Mouse (Mus musculus) thymus, postnatal 4 days (tissue): Measurements from ENCODE around the gene Amigo3.
A peak's percentile ranks its signal among the peaks of the same experiment; 100 is the strongest.
"Not testable (repeated sequence)": the region's sequence is repeated elsewhere in the genome, so short reads cannot be mapped to it uniquely, and the experiment has no call there.

Source experiments
- DNase-seq: peaks from one replicate; pipeline ENCODE4 v3.0.0; 2021

Gene Amigo3

GRCm38 (mm10) chr9:108052885-108053664, at the start of gene Amigo3:
Amigo3 (plus strand) TSS chr9:108053159.
- DNase-seq = peak; percentile 98

- peak; percentile 66 for DNase-seq
Observed at GRCm38 (mm10) chr9:108003531-108003890, 49.4 kb upstream of the Amigo3 start.

- no peak for DNase-seq
Observed at GRCm38 (mm10) chr9:108008041-108008440, 44.9 kb upstream of the Amigo3 start.

- DNase-seq = no peak
Observed at GRCm38 (mm10) chr9:108010385-108010784, 42.6 kb upstream of the Amigo3 start.

GRCm38 (mm10) chr9:108013577-108013976, 39.4 kb upstream of the Amigo3 start:
- DNase-seq = not testable (repeated sequence)

GRCm38 (mm10) chr9:108017127-108017526, 35.8 kb upstream of the Amigo3 start:
- DNase-seq = no peak

GRCm38 (mm10) chr9:108020741-108021140, 32.2 kb upstream of the Amigo3 start:
- DNase-seq = no peak

GRCm38 (mm10) chr9:108023216-108023615, 29.7 kb upstream of the Amigo3 start:
- DNase-seq = no peak

GRCm38 (mm10) chr9:108026584-108026983, 26.4 kb upstream of the Amigo3 start:
- DNase-seq = no peak

- no peak for DNase-seq
Observed at GRCm38 (mm10) chr9:108027867-108028266, 25.1 kb upstream of the Amigo3 start.

- DNase-seq = no peak
Observed at GRCm38 (mm10) chr9:108032126-108032525, 20.8 kb upstream of the Amigo3 start.

GRCm38 (mm10) chr9:108035331-108036156, 17.4 kb upstream of the Amigo3 start:
- DNase-seq = no peak

GRCm38 (mm10) chr9:108044751-108045492, 8.0 kb upstream of the Amigo3 start:
- DNase-seq = no peak

- no peak for DNase-seq
Observed at GRCm38 (mm10) chr9:108046582-108046981, 6.4 kb upstream of the Amigo3 start.

GRCm38 (mm10) chr9:108047601-108048565, 5.1 kb upstream of the Amigo3 start:
- no peak for DNase-seq

GRCm38 (mm10) chr9:108048566-108048955, 4.4 kb upstream of the Amigo3 start:
- DNase-seq = no peak

- DNase-seq = peak; percentile 92
Observed at GRCm38 (mm10) chr9:108049016-108049455, 3.9 kb upstream of the Amigo3 start, which contains the start of gene Gmppb. Gmppb (plus strand) TSS chr9:108049242.

GRCm38 (mm10) chr9:108049561-108050251, 3.3 kb upstream of the Amigo3 start:
- peak; percentile 12 for DNase-seq

- DNase-seq = no peak
Observed at GRCm38 (mm10) chr9:108051184-108051930, 1.6 kb upstream of the Amigo3 start.

- no peak for DNase-seq
Observed at GRCm38 (mm10) chr9:108051931-108052220, 1.1 kb upstream of the Amigo3 start.

GRCm38 (mm10) chr9:108052411-108052810, 548 bp upstream of the Amigo3 start:
- DNase-seq = no peak
